Mouse (Mus musculus): ENCODE measurements around the gene Fgf12. TPM values are rescaled to one million over a fixed set of nuclear protein-coding genes. Genes with fewer than 3 reads are reported as not detected.

Fgf12 gene
- total RNA-seq, 1 experiment from 2014 or later, result 4.4 TPM

- peak; percentile 2 for DNase-seq
These were observed 141.9 kb downstream of the Fgf12 start for GRCm38 (mm10) chr16:28610940-28611339.

GRCm38 (mm10) chr16:28603155-28603554 is 149.7 kb downstream of the Fgf12 start:
- no peak for DNase-seq

GRCm38 (mm10) chr16:28601723-28602122 is 151.1 kb downstream of the Fgf12 start:
- DNase-seq, result no peak

- peak; percentile 2 for DNase-seq
These were observed 156.8 kb downstream of the Fgf12 start for GRCm38 (mm10) chr16:28596112-28596511.

- peak; percentile 69 for DNase-seq
These were observed 159.6 kb downstream of the Fgf12 start for GRCm38 (mm10) chr16:28593075-28593915.

- no peak for DNase-seq
These were observed 160.4 kb downstream of the Fgf12 start for GRCm38 (mm10) chr16:28592466-28592865.

- no peak for DNase-seq
These were observed 161.3 kb downstream of the Fgf12 start for GRCm38 (mm10) chr16:28591583-28591982.

- no peak for DNase-seq
These were observed 180.7 kb downstream of the Fgf12 start for GRCm38 (mm10) chr16:28572212-28572611.

- no peak for DNase-seq
These were observed 188.1 kb downstream of the Fgf12 start for GRCm38 (mm10) chr16:28564716-28565217.

GRCm38 (mm10) chr16:28564075-28564715 is 188.7 kb downstream of the Fgf12 start:
- peak; percentile 40 for DNase-seq

GRCm38 (mm10) chr16:28562847-28563246 is 190.0 kb downstream of the Fgf12 start:
- DNase-seq, result no peak

- DNase-seq, result no peak
These were observed 197.6 kb downstream of the Fgf12 start for GRCm38 (mm10) chr16:28555219-28555618.

GRCm38 (mm10) chr16:28539423-28539822 is 213.4 kb downstream of the Fgf12 start:
- no peak for DNase-seq

GRCm38 (mm10) chr16:28517596-28518524 is 235.0 kb downstream of the Fgf12 start:
- peak; percentile 63 for DNase-seq

- no peak for DNase-seq
These were observed 240.4 kb downstream of the Fgf12 start for GRCm38 (mm10) chr16:28512446-28512845.

GRCm38 (mm10) chr16:28511413-28511812 is 241.5 kb downstream of the Fgf12 start:
- no peak for DNase-seq

- DNase-seq, result no peak
These were observed 254.8 kb downstream of the Fgf12 start for GRCm38 (mm10) chr16:28497971-28498607.

- DNase-seq, result no peak
These were observed 261.2 kb downstream of the Fgf12 start for GRCm38 (mm10) chr16:28491711-28492110.

- peak; percentile 66 for DNase-seq
These were observed 262.4 kb downstream of the Fgf12 start for GRCm38 (mm10) chr16:28490515-28490914.

GRCm38 (mm10) chr16:28484920-28485319 is 267.9 kb downstream of the Fgf12 start:
- DNase-seq, result no peak

GRCm38 (mm10) chr16:28479022-28479421 is 273.8 kb downstream of the Fgf12 start:
- peak; percentile 2 for DNase-seq

- DNase-seq, result no peak
These were observed 276.2 kb downstream of the Fgf12 start for GRCm38 (mm10) chr16:28476651-28477050.

All from adrenal gland, postnatal 25 days (tissue).